Mouse (Mus musculus): ENCODE measurements around the gene Onecut3. TPM values are rescaled to one million over a fixed set of nuclear protein-coding genes. Genes with fewer than 3 reads are reported as not detected.

Gene Onecut3
- polyA plus RNA-seq (2012; rRNA removed; ENCODE audit: low replicate concordance), result not detected in 2 replicates

DNA sequence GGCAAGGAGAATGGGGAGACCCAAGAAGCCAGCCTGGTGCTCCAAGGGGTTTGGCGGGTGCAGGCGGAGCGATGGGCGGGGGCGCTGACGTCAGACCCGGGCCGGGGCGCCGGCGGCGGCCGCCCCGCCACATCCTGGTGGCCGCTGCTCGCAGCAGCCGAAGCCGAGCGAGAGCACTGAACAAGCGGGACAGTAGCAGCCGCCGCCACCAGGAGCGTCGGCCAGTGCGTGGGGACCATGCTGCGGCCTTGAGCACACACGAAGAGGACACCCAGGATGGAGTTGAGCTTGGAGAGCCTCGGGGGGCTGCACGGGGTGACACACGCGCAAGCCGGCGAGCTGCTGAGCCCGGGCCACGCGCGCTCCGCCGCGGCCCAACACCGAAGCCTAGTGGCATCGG lies at the start of gene Onecut3:
TSS of gene Onecut3 (plus strand) at position 104 of the 400 bp plus-strand sequence.

DNA sequence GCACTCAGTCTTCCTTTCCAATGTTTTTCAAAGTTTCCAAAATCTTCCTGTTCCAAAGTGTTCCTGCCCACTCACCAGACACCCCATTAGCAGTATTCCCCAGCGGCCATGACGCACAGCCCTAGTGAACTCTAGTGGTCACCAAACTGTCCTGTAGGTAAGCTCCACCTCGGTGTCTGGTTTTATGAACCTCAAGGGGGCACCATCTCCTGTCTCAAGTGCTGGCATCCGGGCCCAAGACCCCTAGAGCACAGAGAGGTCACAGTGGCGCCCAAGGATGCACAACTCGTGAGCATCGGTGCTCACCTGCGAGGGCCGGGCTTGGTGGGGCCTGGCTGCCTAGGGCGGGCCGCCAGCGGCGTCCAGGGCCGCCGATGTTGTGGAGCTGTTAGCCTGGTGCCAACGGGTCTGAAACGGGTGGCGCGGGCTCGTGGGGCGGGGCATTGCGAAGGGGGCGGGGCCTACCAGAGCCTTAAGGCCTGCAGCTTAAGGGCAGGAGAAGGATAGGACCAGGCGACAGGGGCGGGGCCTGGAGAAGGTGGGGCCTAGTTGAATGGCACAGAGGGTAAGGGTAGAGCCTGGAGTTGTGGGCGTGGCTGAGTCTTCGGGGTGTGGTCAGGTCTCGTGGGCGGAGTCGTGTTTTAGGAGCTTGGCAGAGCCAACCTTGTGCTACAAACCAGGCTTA lies 44.2 kb downstream of the Onecut3 start, which contains the start of gene Atp8b3:
TSS of gene Atp8b3 (minus strand) at position 415 of the 685 bp plus-strand sequence.

DNA sequence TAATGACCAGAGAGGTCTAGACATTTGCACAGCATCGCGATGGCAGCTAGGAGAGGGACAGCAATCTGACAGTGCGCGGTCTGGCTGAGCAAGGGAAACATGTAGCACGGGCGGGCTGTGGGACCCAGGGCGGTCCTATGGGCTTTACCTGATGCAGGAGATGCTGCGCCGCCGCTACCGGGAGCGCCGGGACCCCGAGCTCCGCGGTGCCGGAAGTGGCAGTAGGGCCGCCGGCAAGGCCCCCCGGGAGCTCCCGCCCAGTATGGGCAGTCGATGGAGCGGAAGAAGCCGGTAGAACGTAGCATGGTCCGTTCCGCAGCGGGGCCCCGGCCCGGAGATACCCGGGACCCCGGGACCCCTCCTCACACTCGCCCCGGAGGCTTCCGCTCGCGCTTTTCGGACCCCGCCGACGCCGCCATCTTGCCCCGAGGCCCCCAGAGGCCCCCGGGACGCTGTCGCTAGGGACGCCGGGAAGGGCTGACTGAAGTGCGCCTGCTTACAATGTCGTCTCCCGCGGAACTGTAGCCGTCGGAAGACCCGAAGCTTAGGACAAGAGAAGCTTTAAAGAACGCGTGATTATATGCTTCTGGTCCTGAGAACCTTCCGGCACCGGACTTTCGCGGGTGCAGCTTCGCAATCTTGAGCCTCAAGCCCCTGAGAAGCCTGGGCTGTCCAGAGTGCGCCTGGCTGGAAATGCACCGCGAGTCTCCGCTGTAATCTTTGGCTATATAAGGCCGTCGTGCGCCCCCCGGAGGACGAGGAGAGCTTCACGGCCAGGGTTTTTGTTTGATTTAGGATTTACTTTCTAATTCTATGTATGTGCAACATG lies 66.7 kb downstream of the Onecut3 start, which contains the start of gene Rexo1:
TSS of gene Rexo1 (minus strand) at position 445 of the 829 bp plus-strand sequence.

Other genes starting within 250 kb of the Onecut3 start
- gene Ndufs7, start 245.7 kb upstream of the Onecut3 start, polyA plus RNA-seq (2012; rRNA removed; ENCODE audit: low replicate concordance), result 414 and 611 TPM in 2 replicates
- gene Gamt, start 233.8 kb upstream of the Onecut3 start, polyA plus RNA-seq (2012; rRNA removed; ENCODE audit: low replicate concordance), result 63.6 and 128 TPM in 2 replicates
- gene Dazap1, start 233.3 kb upstream of the Onecut3 start, polyA plus RNA-seq (2012; rRNA removed; ENCODE audit: low replicate concordance), result 41.8 and 67.0 TPM in 2 replicates
- gene Rps15, start 202.4 kb upstream of the Onecut3 start, polyA plus RNA-seq (2012; rRNA removed; ENCODE audit: low replicate concordance), result 1,097 and 1,999 TPM in 2 replicates
- gene Apc2, start 198.9 kb upstream of the Onecut3 start, polyA plus RNA-seq (2012; rRNA removed; ENCODE audit: low replicate concordance), result 1.6 and 3.1 TPM in 2 replicates
- gene 2310011J03Rik, start 174.3 kb upstream of the Onecut3 start, polyA plus RNA-seq (2012; rRNA removed; ENCODE audit: low replicate concordance), result 63.1 and 73.9 TPM in 2 replicates
- 11.0 and 18.3 TPM in 2 replicates for gene Pcsk4, start 165.3 kb upstream of the Onecut3 start, polyA plus RNA-seq (2012; rRNA removed; ENCODE audit: low replicate concordance)
- 29.5 and 41.3 TPM in 2 replicates for gene Reep6, start 164.9 kb upstream of the Onecut3 start, polyA plus RNA-seq (2012; rRNA removed; ENCODE audit: low replicate concordance)
- 27.6 and 29.5 TPM in 2 replicates for gene Adamtsl5, start 146.4 kb upstream of the Onecut3 start, polyA plus RNA-seq (2012; rRNA removed; ENCODE audit: low replicate concordance)
- gene Plk5, start 138.4 kb upstream of the Onecut3 start, polyA plus RNA-seq (2012; rRNA removed; ENCODE audit: low replicate concordance), result 0.12 TPM in 1 of 2 replicates, not detected in the other
- gene Mex3d, start 107.2 kb upstream of the Onecut3 start, polyA plus RNA-seq (2012; rRNA removed; ENCODE audit: low replicate concordance), result 9.5 and 41.0 TPM in 2 replicates
- 145 and 199 TPM in 2 replicates for gene Mbd3, start 95.3 kb upstream of the Onecut3 start, polyA plus RNA-seq (2012; rRNA removed; ENCODE audit: low replicate concordance)
- gene Uqcr11, start 88.0 kb upstream of the Onecut3 start, polyA plus RNA-seq (2012; rRNA removed; ENCODE audit: low replicate concordance), result 2,303 and 2,715 TPM in 2 replicates
- gene Tcf3, start 61.2 kb upstream of the Onecut3 start, polyA plus RNA-seq (2012; rRNA removed; ENCODE audit: low replicate concordance), result 56.2 and 124 TPM in 2 replicates
- gene Atp8b3, start 44.3 kb downstream of the Onecut3 start, polyA plus RNA-seq (2012; rRNA removed; ENCODE audit: low replicate concordance), result 0.03 and 0.06 TPM in 2 replicates
- gene Rexo1, start 66.7 kb downstream of the Onecut3 start, polyA plus RNA-seq (2012; rRNA removed; ENCODE audit: low replicate concordance), result 36.1 and 53.1 TPM in 2 replicates
- 13.1 and 28.3 TPM in 2 replicates for gene Klf16, start 82.5 kb downstream of the Onecut3 start, polyA plus RNA-seq (2012; rRNA removed; ENCODE audit: low replicate concordance)
- gene Abhd17a, start 95.5 kb downstream of the Onecut3 start, polyA plus RNA-seq (2012; rRNA removed; ENCODE audit: low replicate concordance), result 199 and 204 TPM in 2 replicates
- 107 and 129 TPM in 2 replicates for gene Scamp4, start 108.0 kb downstream of the Onecut3 start, polyA plus RNA-seq (2012; rRNA removed; ENCODE audit: low replicate concordance)
- gene Adat3, start 108.0 kb downstream of the Onecut3 start, polyA plus RNA-seq (2012; rRNA removed; ENCODE audit: low replicate concordance), result 9.4 and 12.8 TPM in 2 replicates
- 1.6 and 3.7 TPM in 2 replicates for gene Gm49322, start 111.2 kb downstream of the Onecut3 start, polyA plus RNA-seq (2012; rRNA removed; ENCODE audit: low replicate concordance)
- gene Csnk1g2, start 128.0 kb downstream of the Onecut3 start, polyA plus RNA-seq (2012; rRNA removed; ENCODE audit: low replicate concordance), result 183 and 235 TPM in 2 replicates
- 80.1 and 107 TPM in 2 replicates for gene Btbd2, start 162.2 kb downstream of the Onecut3 start, polyA plus RNA-seq (2012; rRNA removed; ENCODE audit: low replicate concordance)
- 507 and 1,079 TPM in 2 replicates for gene Mknk2, start 183.3 kb downstream of the Onecut3 start, polyA plus RNA-seq (2012; rRNA removed; ENCODE audit: low replicate concordance)
- gene Mob3a, start 207.1 kb downstream of the Onecut3 start, polyA plus RNA-seq (2012; rRNA removed; ENCODE audit: low replicate concordance), result 43.3 and 51.8 TPM in 2 replicates
- 61.1 and 73.0 TPM in 2 replicates for gene Izumo4, start 207.3 kb downstream of the Onecut3 start, polyA plus RNA-seq (2012; rRNA removed; ENCODE audit: low replicate concordance)
- gene Ap3d1, start 247.4 kb downstream of the Onecut3 start, polyA plus RNA-seq (2012; rRNA removed; ENCODE audit: low replicate concordance), result 155 and 208 TPM in 2 replicates